Mouse (Mus musculus) adrenal gland, postnatal 36 days (tissue): ENCODE measurements around the gene 4930556J24Rik. TPM values are rescaled to one million over a fixed set of nuclear protein-coding genes. Genes with fewer than 3 reads are reported as not detected.
"Not testable (repeated sequence)": the region's sequence is repeated elsewhere in the genome, so short reads cannot be mapped to it uniquely, and the experiment has no call there.

Experiments
- DNase-seq, 2 experiments: peaks; one replicate each; pipeline ENCODE4 v3.0.0; 2021; ENCODE audit warnings: mixed read lengths in 1 of 2
- long read RNA-seq, 2 experiments: library from polyadenylated mRNA; stranded (forward); transcript quantifications; one replicate each; pipeline ENCODE4 v2.0.0; 2021; ENCODE audit warnings: borderline sequencing depth in 2 of 2
- total RNA-seq, 2 experiments: library from RNA; stranded (reverse); gene quantifications; 2 replicates each; pipeline ENCODE4 v1.2.3; 2021

Gene 4930556J24Rik
- not detected for total RNA-seq
- long read RNA-seq, experiment 1, result 0 reads
- long read RNA-seq, experiment 2, partial matches to known transcripts, result 0 of 1 reads
- long read RNA-seq, experiment 2, other reads (novel, unspliced or antisense), result 1 of 1 reads

- no peak for DNase-seq
Measured at GRCm38 (mm10) chr11:3976678-3977077, at the start of gene 4930556J24Rik. Gene 4930556J24Rik (minus strand): TSS chr11:3976778.

GRCm38 (mm10) chr11:4023321-4023720 is 46.7 kb upstream of the 4930556J24Rik start:
- no peak for DNase-seq

DNA sequence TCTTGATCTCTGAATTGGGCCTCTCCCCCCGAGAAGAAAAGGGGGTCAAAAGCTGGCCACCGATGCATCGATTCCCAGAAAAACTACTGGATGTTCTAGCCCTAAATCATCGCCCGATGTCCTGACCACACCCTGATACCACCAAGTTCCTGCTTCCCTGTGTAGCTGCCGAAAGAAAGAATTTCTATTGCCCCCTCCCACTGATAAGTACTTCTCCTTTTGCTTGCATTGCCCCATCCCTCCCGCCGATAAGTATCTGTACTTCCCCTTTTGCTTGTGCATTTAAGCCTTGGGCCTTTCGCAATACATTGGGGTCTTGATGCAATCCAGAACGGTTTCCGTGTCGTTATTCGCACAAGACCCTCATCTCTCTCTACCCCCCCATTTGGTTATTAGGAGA is 45.5 kb upstream of the 4930556J24Rik start:
- not testable (repeated sequence) for DNase-seq

- DNase-seq, result not testable (repeated sequence)
Measured at GRCm38 (mm10) chr11:4015796-4016195, 39.2 kb upstream of the 4930556J24Rik start.

DNA sequence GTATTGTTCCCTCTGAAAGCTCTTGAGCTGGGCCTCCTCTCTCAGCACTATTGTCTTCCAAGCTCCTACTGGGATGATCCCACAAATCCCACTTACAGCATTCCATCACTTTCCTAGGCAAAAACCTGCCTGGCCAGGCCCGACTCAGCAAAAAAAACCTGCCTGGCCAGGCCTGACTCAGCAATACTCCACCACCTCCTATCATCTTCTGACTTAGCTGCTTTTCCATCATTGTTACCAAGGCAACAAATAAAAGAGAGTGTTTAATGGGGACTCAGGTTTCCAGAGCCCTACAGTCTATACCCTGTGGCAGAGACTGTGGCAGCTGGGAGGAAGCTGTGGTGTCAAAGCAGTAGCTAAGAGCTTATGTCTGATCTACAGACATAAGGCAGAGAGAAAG is 36.0 kb upstream of the 4930556J24Rik start:
- no peak for DNase-seq

DNA sequence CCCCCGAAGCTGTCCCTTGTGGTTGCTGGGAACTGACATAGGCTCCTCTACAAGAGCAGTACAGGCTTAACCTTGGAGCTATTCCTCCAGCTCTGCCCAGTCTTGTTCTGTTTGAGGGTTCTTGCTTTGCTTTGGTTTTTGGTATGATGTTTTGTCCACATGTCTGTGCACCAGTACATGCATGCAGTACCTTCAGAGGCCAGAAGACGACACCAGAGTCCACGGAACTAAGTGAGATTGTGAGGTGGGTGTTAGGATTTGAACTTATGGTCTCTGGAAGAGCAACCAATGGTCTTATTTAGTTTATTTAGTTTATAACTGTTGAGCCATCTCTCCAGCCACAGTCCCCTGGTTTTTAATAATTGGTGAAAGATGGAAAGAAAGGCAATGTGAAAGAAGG is 29.9 kb upstream of the 4930556J24Rik start:
- DNase-seq, result no peak

GRCm38 (mm10) chr11:4005220-4005805 is 28.7 kb upstream of the 4930556J24Rik start:
- no peak for DNase-seq

DNA sequence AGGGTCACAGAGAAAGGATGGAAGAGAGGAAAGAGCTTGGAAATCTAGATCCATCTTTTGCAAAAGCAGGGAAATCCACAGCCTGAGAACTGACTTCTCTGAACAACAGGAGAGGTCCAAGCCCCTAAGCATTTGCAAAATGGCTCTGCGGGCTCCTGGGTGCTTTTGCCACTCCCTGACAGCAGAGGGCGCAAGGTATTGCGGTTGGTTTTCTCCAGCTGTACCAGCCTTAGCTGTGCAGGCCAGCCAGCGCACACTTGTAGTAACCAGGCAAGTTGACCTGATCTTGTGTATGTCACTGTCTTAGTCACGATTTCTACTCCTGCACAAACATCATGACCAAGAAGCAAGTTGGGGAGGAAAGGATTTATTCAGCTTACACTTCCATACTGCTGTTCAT is 25.0 kb upstream of the 4930556J24Rik start:
- DNase-seq, result peak; percentile 75 to 76

DNA sequence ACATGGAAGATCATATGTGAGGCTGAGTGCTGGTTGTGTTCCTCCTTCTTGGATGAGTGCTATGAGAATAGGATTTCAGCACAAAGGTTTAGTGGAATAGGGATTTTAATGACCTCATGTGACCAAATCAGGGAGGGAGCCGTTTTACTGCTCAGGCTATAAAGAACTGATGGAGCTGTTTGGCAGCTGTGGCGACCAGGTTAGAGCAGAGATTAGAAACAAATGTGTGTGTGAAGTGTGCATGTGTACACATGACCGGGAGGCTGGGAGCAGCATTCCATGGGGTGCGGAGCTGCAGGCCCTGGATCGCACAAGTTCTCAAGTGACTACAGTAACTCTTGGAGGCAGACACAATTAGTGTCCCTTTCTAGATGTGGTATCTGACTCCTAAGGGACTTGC is 23.0 kb upstream of the 4930556J24Rik start:
- DNase-seq, result no peak

- peak in 1 of 2 experiments; percentile 6 for DNase-seq
Measured at GRCm38 (mm10) chr11:3997978-3998720, 21.6 kb upstream of the 4930556J24Rik start.

- DNase-seq, result no peak
Measured at GRCm38 (mm10) chr11:3996840-3997239, 20.3 kb upstream of the 4930556J24Rik start.

GRCm38 (mm10) chr11:3995511-3995910 is 18.9 kb upstream of the 4930556J24Rik start:
- DNase-seq, result no peak

- no peak for DNase-seq
Measured at GRCm38 (mm10) chr11:3993914-3994313, 17.3 kb upstream of the 4930556J24Rik start.

DNA sequence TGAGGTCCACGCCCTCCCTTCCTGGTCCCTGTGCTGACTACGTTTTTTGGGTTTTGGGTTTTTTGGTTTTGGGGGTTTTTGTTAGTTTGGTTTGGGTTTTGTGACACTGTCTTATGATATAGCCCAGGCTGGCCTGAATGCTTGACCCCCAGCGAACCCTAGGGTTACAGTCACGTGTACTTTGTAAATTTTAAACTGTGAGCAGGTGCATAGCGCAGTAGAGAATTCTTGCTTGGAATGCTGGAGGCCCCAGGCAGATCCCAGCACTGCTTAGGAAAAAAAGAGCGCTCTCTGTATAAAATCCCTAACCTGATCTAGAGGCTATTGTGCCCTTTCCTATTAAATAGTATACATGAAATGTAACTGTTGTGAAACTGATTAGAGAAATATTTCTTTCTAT is 16.6 kb upstream of the 4930556J24Rik start:
- no peak for DNase-seq

GRCm38 (mm10) chr11:3989748-3990147 is 13.2 kb upstream of the 4930556J24Rik start:
- DNase-seq, result no peak

GRCm38 (mm10) chr11:3983863-3984745 is 7.5 kb upstream of the 4930556J24Rik start:
- no peak for DNase-seq

DNA sequence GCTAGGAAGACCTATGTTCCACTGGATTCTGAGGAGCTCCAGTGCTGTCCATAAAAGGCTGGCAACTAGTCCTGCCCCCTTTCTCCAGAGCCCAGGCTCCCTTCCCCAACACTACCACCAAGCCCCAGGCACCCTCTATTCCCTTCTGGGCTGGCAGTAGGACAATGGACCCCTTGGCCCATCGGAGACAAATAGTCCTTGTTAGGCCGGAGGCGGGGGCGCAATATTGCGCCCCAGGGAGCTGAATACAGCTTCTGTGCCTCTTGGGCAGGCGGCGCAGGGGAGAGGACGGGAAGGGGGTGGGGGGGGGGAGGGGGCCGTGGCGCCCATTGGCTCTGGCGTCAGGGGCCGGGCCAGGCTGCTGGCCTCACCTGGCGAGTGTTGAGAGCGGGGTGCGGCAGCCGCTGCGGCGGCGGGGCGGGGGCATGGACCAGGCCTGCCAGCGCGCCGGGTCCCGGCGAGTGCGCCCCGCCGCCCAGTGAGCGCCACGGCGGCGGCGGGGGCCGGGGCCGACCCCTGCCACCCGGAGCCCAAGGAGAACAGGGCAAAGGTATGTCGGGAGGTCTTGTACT is 6.8 kb upstream of the 4930556J24Rik start, which contains the start of gene Gal3st1:
Gene Gal3st1, plus strand, starts transcription at position 346 of the 572 bp plus-strand sequence.
- DNase-seq, result no peak

GRCm38 (mm10) chr11:3982275-3983209 is 6.0 kb upstream of the 4930556J24Rik start:
- peak in 1 of 2 experiments; percentile 17 for DNase-seq

- DNase-seq, result no peak
Measured at GRCm38 (mm10) chr11:3981536-3981935, 5.0 kb upstream of the 4930556J24Rik start.

GRCm38 (mm10) chr11:3978421-3978820 is 1.8 kb upstream of the 4930556J24Rik start:
- no peak for DNase-seq

GRCm38 (mm10) chr11:3974311-3974710 is 2.3 kb downstream of the 4930556J24Rik start:
- DNase-seq, result no peak
